Mouse (Mus musculus): ENCODE results near the gene Pabpn1l.
"Not testable (repeated sequence)": the region's sequence is repeated elsewhere in the genome, so short reads cannot be mapped to it uniquely, and the experiment has no call there.

Gene Pabpn1l

GRCm38 (mm10) chr8:122648192-122648970, 25.8 kb upstream of the Pabpn1l start:
- in situ Hi-C loops (cut with MboI, MseI) = no loop called here

- in situ Hi-C loops (cut with MboI, MseI) = no loop called here
These were observed 23.8 kb upstream of the Pabpn1l start for GRCm38 (mm10) chr8:122646337-122646736.

- in situ Hi-C loops (cut with MboI, MseI) = no loop called here
These were observed 21.8 kb upstream of the Pabpn1l start for GRCm38 (mm10) chr8:122644175-122644954.

GRCm38 (mm10) chr8:122642071-122642470, 19.5 kb upstream of the Pabpn1l start:
- in situ Hi-C loops (cut with MboI, MseI) = no loop called here

- in situ Hi-C loops (cut with MboI, MseI) = no loop called here
These were observed 18.9 kb upstream of the Pabpn1l start for GRCm38 (mm10) chr8:122641406-122641805.

- in situ Hi-C loops (cut with MboI, MseI) = no loop called here
These were observed 18.3 kb upstream of the Pabpn1l start for GRCm38 (mm10) chr8:122640825-122641224.

- in situ Hi-C loops (cut with MboI, MseI) = no loop called here
These were observed 17.1 kb upstream of the Pabpn1l start for GRCm38 (mm10) chr8:122639521-122640248.

- in situ Hi-C loops (cut with MboI, MseI) = no loop called here
These were observed 16.1 kb upstream of the Pabpn1l start for GRCm38 (mm10) chr8:122638601-122639000.

- in situ Hi-C loops (cut with MboI, MseI) = no loop called here
These were observed 14.7 kb upstream of the Pabpn1l start for GRCm38 (mm10) chr8:122637230-122637629.

- in situ Hi-C loops (cut with MboI, MseI) = no loop called here
These were observed 14.2 kb upstream of the Pabpn1l start for GRCm38 (mm10) chr8:122636803-122637175.

GRCm38 (mm10) chr8:122635878-122636802, 13.6 kb upstream of the Pabpn1l start:
- in situ Hi-C loops (cut with MboI, MseI) = no loop called here

- in situ Hi-C loops (cut with MboI, MseI) = no loop called here
These were observed 10.7 kb upstream of the Pabpn1l start for GRCm38 (mm10) chr8:122633205-122633604.

- in situ Hi-C loops (cut with MboI, MseI) = not testable (repeated sequence)
These were observed 9.6 kb upstream of the Pabpn1l start for GRCm38 (mm10) chr8:122632134-122632533.

- in situ Hi-C loops (cut with MboI, MseI) = no loop called here
These were observed 8.2 kb upstream of the Pabpn1l start for GRCm38 (mm10) chr8:122630696-122631095.

GRCm38 (mm10) chr8:122629388-122629787, 6.8 kb upstream of the Pabpn1l start:
- in situ Hi-C loops (cut with MboI, MseI) = no loop called here

- in situ Hi-C loops (cut with MboI, MseI) = no loop called here
These were observed 4.4 kb upstream of the Pabpn1l start for GRCm38 (mm10) chr8:122626896-122627295.

GRCm38 (mm10) chr8:122625811-122626210, 3.3 kb upstream of the Pabpn1l start:
- in situ Hi-C loops (cut with MboI, MseI) = no loop called here

- in situ Hi-C loops (cut with MboI, MseI) = no loop called here
These were observed 2.1 kb upstream of the Pabpn1l start for GRCm38 (mm10) chr8:122624653-122625052.

- in situ Hi-C loops (cut with MboI, MseI) = no loop called here
These were observed 1.5 kb upstream of the Pabpn1l start for GRCm38 (mm10) chr8:122623844-122624642.

GRCm38 (mm10) chr8:122620446-122620845, 2.1 kb downstream of the Pabpn1l start:
- in situ Hi-C loops (cut with MboI, MseI) = no loop called here
